Mouse (Mus musculus) kidney, adult 2 months (tissue): ENCODE measurements around the gene Nr1d1. TPM values are rescaled to one million over a fixed set of nuclear protein-coding genes. Genes with fewer than 3 reads are reported as not detected.

Source experiments
- DNase-seq: peaks from one replicate; pipeline ENCODE4 v3.0.0; 2021
- H3K27ac ChIP-seq: fragments of 200-500 bp; 2 replicates; pipeline ENCODE4 v1.5.1; 2012; ENCODE audit warnings: low read depth, low read length, control low read depth, inconsistent platforms; ENCODE audit not compliant: insufficient read depth
- H3K27me3 ChIP-seq: fragments of 200-500 bp; replicated peaks from 2 replicates; pipeline ENCODE4 v1.6.1; 2012; ENCODE audit warnings: mild to moderate bottlenecking, moderate library complexity, low read length, inconsistent platforms; ENCODE audit not compliant: control insufficient read depth, insufficient read depth
- H3K36me3 ChIP-seq: fragments of 200-500 bp; 2 replicates; pipeline ENCODE4 v1.6.1; 2012; ENCODE audit warnings: mild to moderate bottlenecking, moderate library complexity, low read length, inconsistent platforms; ENCODE audit not compliant: control insufficient read depth, insufficient read depth
- H3K4me1 ChIP-seq: fragments of 200-500 bp; 2 replicates; pipeline ENCODE4 v1.6.1; 2011; ENCODE audit warnings: low read length; ENCODE audit not compliant: control insufficient read depth, insufficient read depth
- H3K4me3 ChIP-seq: fragments of 200-500 bp; 2 replicates; pipeline ENCODE4 v1.5.1; 2011; ENCODE audit warnings: mild to moderate bottlenecking, low read depth, low read length, control low read depth; ENCODE audit not compliant: insufficient read depth
- CTCF ChIP-seq: fragments of 200-500 bp; conservative IDR thresholded peaks from 2 replicates; pipeline ENCODE4 v1.5.1; 2011; ENCODE audit warnings: low read depth, mild to moderate bottlenecking, control low read depth, low read length, moderate library complexity, mixed read lengths; ENCODE audit not compliant: insufficient read depth, insufficient read length
- POLR2A ChIP-seq: fragments of 200-500 bp; IDR thresholded peaks from one replicate; pipeline ENCODE4 v1.6.1; 2011; ENCODE audit warnings: low read depth, low read length, control low read depth
- WGBS: fragments of 180-500 bp; shearing (Covaris S2); methylation state at CpG from one replicate; pipeline ENCODE4 v1.1.7; 2018; 5-methylcytosine and 5-hydroxymethylcytosine counted together
- polyA plus RNA-seq: library from polyadenylated mRNA; depleted of rRNA; stranded (reverse); fragments of >200 nt; gene quantifications from 2 replicates; pipeline ENCODE4 v1.2.3, GENCODE M21; 2012

Nr1d1 gene
- polyA plus RNA-seq, 1 experiment, result 140 TPM

DNA sequence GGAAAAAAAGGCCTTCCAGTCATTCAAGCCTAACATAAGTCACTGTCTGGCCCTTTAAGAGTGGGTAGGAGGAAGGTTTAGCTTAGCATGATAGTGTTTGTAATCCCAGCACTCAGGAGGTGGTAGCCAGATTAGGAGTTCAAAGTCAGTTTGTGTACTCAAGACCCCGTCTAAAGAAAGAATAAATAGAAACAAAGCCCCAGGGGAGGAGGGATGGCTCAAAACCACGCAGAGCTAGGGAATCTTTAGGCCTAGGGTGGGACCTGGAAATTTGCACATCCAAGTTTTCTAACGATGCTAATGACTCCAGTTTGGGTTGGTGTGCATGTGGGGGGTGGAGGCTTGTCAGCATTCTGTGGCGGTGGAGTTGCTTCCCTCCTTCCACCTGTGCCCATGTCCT is 16.9 kb upstream of the Nr1d1 start:
- no peaks in the 10 kb centered on the region for H3K27me3 ChIP-seq
- H3K4me1 ChIP-seq, result peaks cover 6% of the 10 kb centered on the region; the same call in 1 of the 2 replicates
- TF ChIP-seq POLR2A, result no peak
- no peak for TF ChIP-seq CTCF
- H3K27ac ChIP-seq, result no peak overlapping the region
- DNase-seq, result no peak
- WGBS, result 28% methylated on average over 4 of the region's 4 CpGs
- H3K4me3 ChIP-seq, result no peak overlapping the region
- no peaks in the 10 kb centered on the region for H3K36me3 ChIP-seq

DNA sequence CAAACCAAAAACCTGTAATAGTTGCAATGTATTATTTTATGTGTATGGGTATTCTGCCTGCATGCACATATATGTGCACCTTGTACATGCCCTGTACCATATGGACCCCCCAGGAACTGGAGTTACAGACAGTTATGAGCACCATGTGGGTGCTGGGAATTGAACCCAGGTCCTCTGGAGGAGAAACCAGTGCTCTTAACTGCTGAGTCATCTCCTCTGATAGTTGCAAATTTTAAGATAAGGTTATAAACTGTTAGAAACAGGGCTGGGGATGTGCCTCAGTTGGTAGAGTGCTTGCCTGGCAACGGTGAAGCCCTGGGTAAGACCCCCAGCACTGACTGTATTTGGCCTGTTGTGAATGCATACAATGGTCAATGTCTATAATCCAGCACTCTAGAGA is 16.3 kb upstream of the Nr1d1 start:
- Histone ChIP-seq H3K36me3 (no peaks in the 10 kb centered on the region), H3K4me1 (peaks cover 6% of the 10 kb centered on the region; the same call in 1 of the 2 replicates), H3K27ac (no peak overlapping the region), H3K4me3 (no peak overlapping the region), H3K27me3 (no peaks in the 10 kb centered on the region)
- DNase-seq, result no peak
- WGBS, result 83% methylated on average over 1 of the region's 1 CpGs
- no peak for TF ChIP-seq POLR2A
- no peak for TF ChIP-seq CTCF

DNA sequence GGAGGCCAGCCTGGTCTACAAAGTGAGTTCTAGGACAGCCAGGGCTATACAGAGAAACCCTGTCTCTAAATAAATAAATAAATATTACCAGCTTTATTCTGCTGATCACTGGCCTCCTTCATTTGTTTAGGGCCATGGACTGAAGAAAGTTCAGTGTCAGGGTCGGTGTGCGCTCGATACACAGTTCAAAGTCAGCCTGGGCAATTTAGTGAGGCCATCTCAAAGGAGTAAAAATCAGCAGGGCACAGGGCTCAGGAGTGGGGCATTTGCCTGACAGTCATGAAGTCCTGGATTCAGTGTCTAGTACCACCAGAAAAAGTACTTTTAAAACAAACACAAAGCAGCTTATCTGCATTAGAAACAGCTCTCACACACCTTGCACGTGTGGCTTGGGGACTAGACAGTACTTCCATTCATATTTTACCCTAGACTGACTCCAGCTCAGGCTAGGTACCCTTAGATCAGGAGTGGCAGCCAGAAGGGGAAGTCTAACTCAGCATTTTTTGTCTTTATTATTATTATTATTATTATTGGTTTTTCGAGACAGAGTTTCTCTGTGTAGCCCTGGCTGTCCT is 15.6 kb upstream of the Nr1d1 start:
- DNase-seq, result no peak
- 88% methylated on average over 5 of the region's 5 CpGs for WGBS
- peaks cover 11% of the 10 kb centered on the region; the same call in 1 of the 2 replicates for H3K4me1 ChIP-seq
- TF ChIP-seq POLR2A, result no peak
- no peak for TF ChIP-seq CTCF
- H3K4me3 ChIP-seq, result no peak overlapping the region
- no peak overlapping the region for H3K27ac ChIP-seq
- no peaks in the 10 kb centered on the region for H3K27me3 ChIP-seq
- no peaks in the 10 kb centered on the region for H3K36me3 ChIP-seq

- peaks cover 18% of the 10 kb centered on the region for H3K4me1 ChIP-seq
- H3K36me3 ChIP-seq, result no peaks in the 10 kb centered on the region
- 35% methylated on average over 5 of the region's 5 CpGs for WGBS
- H3K27ac ChIP-seq, result no peak overlapping the region
- no peak for DNase-seq
- TF ChIP-seq CTCF (no peak), POLR2A (no peak)
- no peaks in the 10 kb centered on the region for H3K27me3 ChIP-seq
- H3K4me3 ChIP-seq, result no peak overlapping the region
These were observed 14.7 kb upstream of the Nr1d1 start for GRCm38 (mm10) chr11:98789824-98790223.

- TF ChIP-seq CTCF, result no peak
- no peak for TF ChIP-seq POLR2A
- Histone ChIP-seq H3K4me1 (peaks cover 19% of the 10 kb centered on the region), H3K4me3 (peak overlapping the region; percentile 60), H3K27me3 (no peaks in the 10 kb centered on the region), H3K36me3 (no peaks in the 10 kb centered on the region), H3K27ac (peak overlapping the region; percentile 7; the same call in 1 of the 2 replicates)
- no peak for DNase-seq
- WGBS, result under 1% methylated on average over 25 of the region's 25 CpGs
These were observed 14.2 kb upstream of the Nr1d1 start for GRCm38 (mm10) chr11:98789219-98789807.

- H3K4me1 ChIP-seq, result peaks cover 23% of the 10 kb centered on the region
- peak overlapping the region; percentile 81 for H3K27ac ChIP-seq
- H3K27me3 ChIP-seq, result no peaks in the 10 kb centered on the region
- peak; percentile 84 for TF ChIP-seq CTCF
- TF ChIP-seq POLR2A, result no peak
- peak; percentile 96 for DNase-seq
- no peaks in the 10 kb centered on the region for H3K36me3 ChIP-seq
- H3K4me3 ChIP-seq, result peak overlapping the region; percentile 60
- WGBS, result 3% methylated on average over 18 of the region's 18 CpGs
These were observed 13.6 kb upstream of the Nr1d1 start for GRCm38 (mm10) chr11:98788550-98789218.

DNA sequence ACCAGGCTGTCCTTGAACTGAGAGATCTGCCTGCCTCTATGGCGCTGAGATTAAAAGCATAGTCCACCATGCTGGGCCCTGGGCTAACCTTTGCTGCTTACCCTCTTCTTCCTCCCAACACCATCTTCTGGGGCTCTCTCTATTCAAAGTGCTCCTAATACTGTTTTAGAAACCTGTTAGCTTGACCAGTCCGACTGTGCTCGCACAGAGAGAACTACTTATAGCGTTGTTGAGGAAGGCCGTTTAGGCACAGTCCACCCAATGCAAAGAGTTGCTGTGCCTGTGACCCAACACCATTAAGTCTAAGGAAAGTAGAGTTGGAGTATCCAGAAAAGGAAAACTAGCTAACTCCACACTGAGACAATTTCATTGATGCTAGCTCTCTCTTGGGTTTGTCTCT is 13.0 kb upstream of the Nr1d1 start:
- H3K27me3 ChIP-seq, result no peaks in the 10 kb centered on the region
- H3K4me3 ChIP-seq, result no peak overlapping the region
- TF ChIP-seq CTCF (no peak), POLR2A (no peak)
- peak overlapping the region; percentile 81 for H3K27ac ChIP-seq
- WGBS, result 87% methylated on average over 5 of the region's 5 CpGs
- no peak for DNase-seq
- peaks cover 25% of the 10 kb centered on the region for H3K4me1 ChIP-seq
- H3K36me3 ChIP-seq, result no peaks in the 10 kb centered on the region
